Mouse (Mus musculus): ENCODE results near the gene Pard3.

GRCm38 (mm10) chr8:127185897-127186296, 122.2 kb downstream of the Pard3 start:
- TF ChIP-seq POLR2A (IDR thresholded peaks at IDR 0.05; ENCODE audit: borderline replicate concordance, extremely low read depth, low read depth, low read length) (no peak), CTCF (IDR thresholded peaks at IDR 0.05; ENCODE audit: insufficient read depth, low read length) (no peak)

All from lung, adult 2 months (tissue).